Mouse (Mus musculus) hindbrain, embryonic 15.5 days (tissue): Measurements from ENCODE around the gene Glp2r. TPM values are rescaled to one million over a fixed set of nuclear protein-coding genes. Genes with fewer than 3 reads are reported as not detected.

Experiments used
- ATAC-seq: fragments of 200-750 bp; cut with Nextera tagmentation; 2 replicates; pipeline ENCODE4 v1.8.0; 2017; ENCODE audit warnings: low read depth, moderate number of reproducible peaks, moderate TSS enrichment; ENCODE audit not compliant: low FRiP score
- H3K27ac ChIP-seq: fragments of 300-500 bp; sonication (generic); replicated peaks from 2 replicates; pipeline ENCODE4 v1.5.1; 2015; ENCODE audit warnings: mild to moderate bottlenecking, inconsistent platforms
- H3K27me3 ChIP-seq: fragments of 300-500 bp; sonication (generic); 2 replicates; pipeline ENCODE4 v1.6.1; 2015; ENCODE audit warnings: control low read depth, inconsistent platforms
- H3K36me3 ChIP-seq: fragments of 300-500 bp; sonication (generic); 2 replicates; pipeline ENCODE4 v1.6.1; 2015; ENCODE audit warnings: control low read depth, inconsistent platforms
- H3K4me1 ChIP-seq: fragments of 300-500 bp; sonication (generic); replicated peaks from 2 replicates; pipeline ENCODE4 v1.6.1; 2015; ENCODE audit warnings: control low read depth, inconsistent platforms
- H3K4me2 ChIP-seq: fragments of 300-500 bp; sonication (generic); 2 replicates; pipeline ENCODE4 v1.6.1; 2015; ENCODE audit warnings: moderate library complexity, mild to moderate bottlenecking, inconsistent platforms
- H3K4me3 ChIP-seq: fragments of 300-500 bp; sonication (generic); 2 replicates; pipeline ENCODE4 v1.5.1; 2015; ENCODE audit warnings: mild to moderate bottlenecking, inconsistent platforms
- H3K9ac ChIP-seq: fragments of 300-500 bp; sonication (generic); 2 replicates; pipeline ENCODE4 v1.6.1; 2015; ENCODE audit warnings: inconsistent platforms
- H3K9me3 ChIP-seq: fragments of 300-500 bp; sonication (generic); 2 replicates; pipeline ENCODE4 v1.6.1; 2016; ENCODE audit warnings: control low read depth, inconsistent platforms
- WGBS: fragments of 180-500 bp; shearing (Covaris S2); methylation state at CpG from one replicate; pipeline ENCODE4 v1.1.7; 2015; 5-methylcytosine and 5-hydroxymethylcytosine counted together
- polyA plus RNA-seq: library from polyadenylated mRNA; unstranded; fragments of >200 nt; fragmentation: Nextera tagmentation; extraction: Ambion mirVana; gene quantifications from 2 replicates; pipeline ENCODE4 v1.2.1, GENCODE M21; 2015

Glp2r gene
- polyA plus RNA-seq, 1 experiment from 2014 or later: 0.03 TPM

DNA sequence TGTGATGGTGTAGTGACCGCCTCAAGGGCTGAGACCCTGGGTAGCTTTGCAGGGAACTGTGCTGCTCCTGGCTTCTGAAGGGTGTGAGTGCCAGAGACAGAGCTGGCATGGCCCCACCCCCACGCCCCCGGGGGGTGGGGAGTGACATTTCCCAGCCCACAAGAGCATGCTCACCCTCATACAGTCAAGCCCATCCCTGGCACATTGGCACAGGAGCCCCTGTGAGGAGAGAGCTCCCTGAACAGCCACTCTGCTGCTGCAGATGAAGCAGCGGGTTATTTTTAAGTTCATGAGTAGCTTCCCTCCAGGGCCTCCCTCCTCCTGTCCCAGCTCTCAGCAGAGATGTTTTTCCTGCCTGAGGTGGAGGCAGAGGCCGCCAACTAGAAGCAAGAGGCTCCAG is 98.8 kb downstream of the Glp2r start:
- Histone ChIP-seq H3K4me3 (no peak overlapping the region), H3K27ac (no peak overlapping the region), H3K4me1 (peaks cover 8% of the 10 kb centered on the region), H3K4me2 (no peak overlapping the region), H3K27me3 (no peaks in the 10 kb centered on the region), H3K36me3 (no peaks in the 10 kb centered on the region), H3K9ac (no peak overlapping the region), H3K9me3 (no peaks in the 10 kb centered on the region)
- whole genome bisulfite sequencing: 79% methylated on average over 5 of the region's 5 CpGs
- no peak for ATAC-seq

GRCm38 (mm10) chr11:67670031-67670430 is 100.9 kb downstream of the Glp2r start:
- no peak overlapping the region for H3K4me2 ChIP-seq
- peaks cover 8% of the 10 kb centered on the region for H3K4me1 ChIP-seq
- H3K9ac ChIP-seq: no peak overlapping the region
- no peak for ATAC-seq
- H3K9me3 ChIP-seq: no peaks in the 10 kb centered on the region
- H3K36me3 ChIP-seq: no peaks in the 10 kb centered on the region
- no peak overlapping the region for H3K4me3 ChIP-seq
- no peaks in the 10 kb centered on the region for H3K27me3 ChIP-seq
- 97% methylated on average over 6 of the region's 6 CpGs for WGBS
- no peak overlapping the region for H3K27ac ChIP-seq

GRCm38 (mm10) chr11:67668460-67669007 is 102.4 kb downstream of the Glp2r start:
- H3K27me3 ChIP-seq: no peaks in the 10 kb centered on the region
- no peaks in the 10 kb centered on the region for H3K9me3 ChIP-seq
- no peak overlapping the region for H3K9ac ChIP-seq
- H3K27ac ChIP-seq: no peak overlapping the region
- no peak for ATAC-seq
- H3K4me3 ChIP-seq: no peak overlapping the region
- peaks cover 8% of the 10 kb centered on the region for H3K4me1 ChIP-seq
- 92% methylated on average over 3 of the region's 3 CpGs for WGBS
- H3K4me2 ChIP-seq: no peak overlapping the region
- H3K36me3 ChIP-seq: no peaks in the 10 kb centered on the region

DNA sequence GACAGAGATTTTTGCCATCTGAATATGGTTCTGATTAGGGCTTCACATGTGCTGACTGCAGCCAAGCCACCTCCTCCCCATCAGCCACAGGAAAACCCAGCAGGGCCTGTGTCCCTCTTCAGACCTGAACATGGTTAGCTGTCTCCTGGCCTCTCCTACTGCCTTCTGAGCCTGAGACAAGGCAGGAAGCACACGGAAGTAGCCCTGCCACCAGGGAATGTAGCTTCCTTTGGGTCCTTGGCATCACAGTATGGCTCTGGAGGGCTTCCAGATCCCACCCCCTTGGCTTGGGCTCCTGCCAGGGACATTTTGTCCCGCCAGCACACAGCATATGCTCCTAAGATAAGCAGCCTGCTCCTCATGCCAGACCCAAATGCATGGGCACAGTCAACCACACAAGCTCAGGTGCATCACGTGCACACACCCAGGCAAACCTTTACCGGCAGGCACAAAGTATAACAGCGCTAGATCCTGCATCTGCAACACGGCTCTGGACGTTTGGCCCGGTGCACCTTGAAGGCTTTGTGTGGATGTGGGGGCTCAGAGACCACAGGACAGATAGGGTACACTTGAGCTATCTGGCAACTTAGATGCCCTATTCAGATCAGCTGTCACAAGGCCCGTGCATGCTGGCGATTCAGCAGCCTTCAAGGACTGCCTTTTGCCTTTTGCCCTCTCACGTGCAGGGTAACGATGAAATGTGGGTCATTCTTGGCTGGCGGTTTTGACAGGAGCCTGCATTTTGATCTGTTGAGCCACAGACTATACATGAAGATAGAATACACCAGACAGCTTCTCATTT is 103.2 kb downstream of the Glp2r start:
- H3K27me3 ChIP-seq: no peaks in the 10 kb centered on the region
- 69% methylated on average over 13 of the region's 13 CpGs for WGBS
- H3K4me3 ChIP-seq: no peak overlapping the region

DNA sequence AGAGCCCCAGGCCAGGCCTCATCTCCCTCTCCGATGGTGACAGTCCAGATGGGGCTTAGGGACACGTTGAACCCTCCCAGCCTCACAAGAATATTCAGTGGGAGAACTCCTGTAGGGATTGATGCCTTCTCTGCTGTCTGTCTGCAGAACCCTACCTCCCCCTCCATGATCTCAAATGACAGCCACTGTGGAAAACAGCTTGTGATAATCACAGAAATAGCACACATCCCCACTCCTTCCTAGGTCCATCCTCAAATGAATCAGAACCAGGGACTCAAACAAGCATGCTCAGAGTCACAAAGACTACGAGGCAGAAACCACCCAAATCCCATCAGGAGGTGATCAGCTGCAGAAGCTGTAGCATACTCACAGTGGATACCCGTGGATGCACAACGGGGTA is 104.8 kb downstream of the Glp2r start:
- H3K9ac ChIP-seq: no peak overlapping the region
- no peak for ATAC-seq
- H3K4me1 ChIP-seq: peaks cover 8% of the 10 kb centered on the region
- 88% methylated on average over 5 of the region's 5 CpGs for WGBS
- no peak overlapping the region for H3K27ac ChIP-seq
- no peak overlapping the region for H3K4me3 ChIP-seq
- no peaks in the 10 kb centered on the region for H3K36me3 ChIP-seq
- H3K9me3 ChIP-seq: no peaks in the 10 kb centered on the region
- no peak overlapping the region for H3K4me2 ChIP-seq
- H3K27me3 ChIP-seq: no peaks in the 10 kb centered on the region

More for the DNA sequence above, 103.2 kb downstream of the Glp2r start:
- H3K27ac ChIP-seq: no peak overlapping the region
- H3K36me3 ChIP-seq: no peaks in the 10 kb centered on the region
- no peak overlapping the region for H3K9ac ChIP-seq
- H3K4me2 ChIP-seq: no peak overlapping the region
- no peaks in the 10 kb centered on the region for H3K9me3 ChIP-seq
- peaks cover 8% of the 10 kb centered on the region for H3K4me1 ChIP-seq
- ATAC-seq: 0 out of 2 replicates have a peak, but pooled peaks have one; percentile 48

- 91% methylated on average over 6 of the region's 6 CpGs for WGBS
- ATAC-seq: no peak
- Histone ChIP-seq H3K9me3 (no peaks in the 10 kb centered on the region), H3K27ac (no peak overlapping the region), H3K36me3 (no peaks in the 10 kb centered on the region), H3K4me1 (peaks cover 8% of the 10 kb centered on the region), H3K9ac (no peak overlapping the region), H3K4me2 (no peak overlapping the region), H3K27me3 (no peaks in the 10 kb centered on the region), H3K4me3 (no peak overlapping the region)
Observed at GRCm38 (mm10) chr11:67664918-67665317, 106.0 kb downstream of the Glp2r start.

- Histone ChIP-seq H3K4me2 (no peak overlapping the region), H3K27me3 (no peaks in the 10 kb centered on the region), H3K4me1 (peaks cover 8% of the 10 kb centered on the region), H3K9ac (no peak overlapping the region), H3K27ac (no peak overlapping the region), H3K4me3 (no peak overlapping the region), H3K9me3 (no peaks in the 10 kb centered on the region), H3K36me3 (no peaks in the 10 kb centered on the region)
- WGBS: 100% methylated on average over 3 of the region's 3 CpGs
- ATAC-seq: no peak
Observed at GRCm38 (mm10) chr11:67664261-67664660, 106.7 kb downstream of the Glp2r start.

GRCm38 (mm10) chr11:67663437-67663836 is 107.5 kb downstream of the Glp2r start:
- H3K9me3 ChIP-seq: no peaks in the 10 kb centered on the region
- WGBS: 93% methylated on average over 4 of the region's 4 CpGs
- no peak overlapping the region for H3K4me2 ChIP-seq
- H3K4me3 ChIP-seq: no peak overlapping the region
- ATAC-seq: no peak
- peaks cover 8% of the 10 kb centered on the region for H3K4me1 ChIP-seq
- H3K27me3 ChIP-seq: no peaks in the 10 kb centered on the region
- no peaks in the 10 kb centered on the region for H3K36me3 ChIP-seq
- no peak overlapping the region for H3K27ac ChIP-seq
- no peak overlapping the region for H3K9ac ChIP-seq

- Histone ChIP-seq H3K4me2 (no peak overlapping the region), H3K27me3 (no peaks in the 10 kb centered on the region), H3K9me3 (no peaks in the 10 kb centered on the region), H3K4me1 (0 out of 2 replicates have a peak, but pooled peaks cover 4% of the 10 kb centered on the region), H3K27ac (no peak overlapping the region), H3K36me3 (no peaks in the 10 kb centered on the region), H3K4me3 (no peak overlapping the region), H3K9ac (no peak overlapping the region)
- no peak for ATAC-seq
- 88% methylated on average over 8 of the region's 8 CpGs for WGBS
Observed at GRCm38 (mm10) chr11:67661465-67661864, 109.5 kb downstream of the Glp2r start.

- H3K4me2 ChIP-seq: no peak overlapping the region
- H3K4me3 ChIP-seq: no peak overlapping the region
- H3K27me3 ChIP-seq: no peaks in the 10 kb centered on the region
- H3K9me3 ChIP-seq: no peaks in the 10 kb centered on the region
- H3K9ac ChIP-seq: no peak overlapping the region
- no peak overlapping the region for H3K27ac ChIP-seq
- H3K36me3 ChIP-seq: no peaks in the 10 kb centered on the region
- H3K4me1 ChIP-seq: peaks cover 17% of the 10 kb centered on the region
- 45% methylated on average over 11 of the region's 11 CpGs for WGBS
- 0 out of 2 replicates have a peak, but pooled peaks have one; percentile 13 for ATAC-seq
Observed at GRCm38 (mm10) chr11:67657685-67658382, 113.1 kb downstream of the Glp2r start.

DNA sequence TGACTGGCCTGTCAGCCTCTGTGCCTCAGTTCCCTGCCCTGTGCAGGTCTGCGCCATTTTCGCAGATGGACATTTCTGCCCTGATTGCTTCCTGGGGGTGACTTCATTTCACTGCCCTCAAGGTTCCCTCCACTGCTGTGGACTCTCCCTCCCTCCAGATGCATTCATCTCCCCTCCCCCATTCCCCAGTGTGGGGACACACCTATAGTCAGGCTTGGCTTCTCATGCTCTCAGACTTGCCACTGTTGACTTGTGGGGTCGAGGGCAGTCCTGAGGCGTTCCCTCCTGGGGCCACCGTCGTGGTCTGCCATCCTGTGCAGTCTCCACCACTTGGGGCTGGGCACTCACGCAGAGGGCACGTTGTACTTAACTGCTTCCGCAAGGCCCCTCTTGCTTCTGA is 114.1 kb downstream of the Glp2r start:
- no peaks in the 10 kb centered on the region for H3K27me3 ChIP-seq
- ATAC-seq: no peak
- WGBS: 89% methylated on average over 9 of the region's 9 CpGs
- H3K36me3 ChIP-seq: no peaks in the 10 kb centered on the region
- H3K9ac ChIP-seq: no peak overlapping the region
- H3K9me3 ChIP-seq: no peaks in the 10 kb centered on the region
- peaks cover 25% of the 10 kb centered on the region for H3K4me1 ChIP-seq
- no peak overlapping the region for H3K4me2 ChIP-seq
- no peak overlapping the region for H3K27ac ChIP-seq
- no peak overlapping the region for H3K4me3 ChIP-seq

DNA sequence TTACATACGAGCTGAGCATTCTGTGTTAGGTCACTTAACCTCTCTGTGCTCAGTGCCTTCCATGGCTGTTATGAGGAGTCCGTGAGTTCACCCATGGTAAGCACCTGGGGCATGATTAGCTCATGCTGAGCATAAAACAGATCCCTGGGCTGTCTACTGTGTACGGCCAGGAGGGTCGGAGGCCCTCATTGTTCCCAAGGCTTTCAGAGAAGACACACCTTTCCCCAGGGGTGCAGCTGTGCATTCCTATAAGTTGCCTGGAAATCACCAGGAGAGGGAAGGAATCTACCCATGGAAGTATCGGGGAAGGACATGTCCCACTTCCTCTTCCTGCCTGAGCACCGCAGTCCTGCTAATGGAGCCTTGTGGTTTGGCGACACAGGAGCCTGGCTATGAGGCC is 114.6 kb downstream of the Glp2r start:
- no peak overlapping the region for H3K9ac ChIP-seq
- H3K27ac ChIP-seq: no peak overlapping the region
- H3K4me2 ChIP-seq: no peak overlapping the region
- no peak for ATAC-seq
- peaks cover 25% of the 10 kb centered on the region for H3K4me1 ChIP-seq
- H3K36me3 ChIP-seq: no peaks in the 10 kb centered on the region
- no peaks in the 10 kb centered on the region for H3K27me3 ChIP-seq
- no peak overlapping the region for H3K4me3 ChIP-seq
- no peaks in the 10 kb centered on the region for H3K9me3 ChIP-seq
- WGBS: 83% methylated on average over 7 of the region's 7 CpGs
